Mouse (Mus musculus) heart, adult 2 months (tissue): ENCODE measurements at regions not wholly inside any gene's neighbourhood (a gene's known extent, or its start where the extent isn't known, plus 50 kb on each side); places are given as distances from the start of the nearest gene placed in this dataset.
A peak's percentile ranks its signal among the peaks of the same experiment; 100 is the strongest.

Experiments used
- DNase-seq, 2 experiments: peaks; one replicate each; pipeline ENCODE4 v3.0.0; 2021
- H3K27ac ChIP-seq: fragments of 200-600 bp; 2 replicates; pipeline ENCODE4 v1.8.1; 2022
- H3K27me3 ChIP-seq: fragments of 200-500 bp; 2 replicates; pipeline ENCODE4 v1.6.1; 2012; ENCODE audit warnings: mild to moderate bottlenecking, low read length, inconsistent platforms, mixed read lengths; ENCODE audit not compliant: control insufficient read depth, insufficient read depth
- H3K36me3 ChIP-seq: fragments of 200-500 bp; 2 replicates; pipeline ENCODE4 v1.6.1; 2012; ENCODE audit warnings: low read length, inconsistent platforms; ENCODE audit not compliant: control insufficient read depth, insufficient read depth
- H3K4me1 ChIP-seq: fragments of 200-500 bp; 2 replicates; pipeline ENCODE4 v1.6.1; 2011; ENCODE audit warnings: low read length; ENCODE audit not compliant: control insufficient read depth, insufficient read depth
- H3K4me3 ChIP-seq: fragments of 200-600 bp; 2 replicates; pipeline ENCODE4 v1.8.1; 2022
- H3K79me2 ChIP-seq: fragments of 200-500 bp; replicated peaks from 2 replicates; pipeline ENCODE4 v1.6.1; 2012; ENCODE audit warnings: mild to moderate bottlenecking, inconsistent platforms, low read length, moderate library complexity, mixed read lengths; ENCODE audit not compliant: control insufficient read depth, insufficient read depth
- H3K9ac ChIP-seq: fragments of 200-500 bp; 2 replicates; pipeline ENCODE4 v1.6.1; 2012; ENCODE audit warnings: low read depth, mild to moderate bottlenecking, control low read depth, inconsistent platforms, low read length, mixed read lengths
- CTCF ChIP-seq: fragments of 200-600 bp; IDR thresholded peaks from 2 replicates; pipeline ENCODE4 v1.8.1; 2022; ENCODE audit warnings: antibody characterized with exemption, mild to moderate bottlenecking, moderate library complexity
- EP300 ChIP-seq: fragments of 200-500 bp; IDR thresholded peaks from 2 replicates; pipeline ENCODE4 v1.6.1; 2011; ENCODE audit warnings: low read depth, low read length, control low read depth; ENCODE audit not compliant: insufficient read depth
- POLR2A ChIP-seq: fragments of 200-500 bp; IDR thresholded peaks from 2 replicates; pipeline ENCODE4 v1.6.1; 2011; ENCODE audit warnings: mild to moderate bottlenecking, low read depth, low read length, control low read depth; ENCODE audit not compliant: insufficient read depth
- WGBS: fragments of 180-500 bp; shearing (Covaris S2); methylation state at CpG from one replicate; pipeline ENCODE4 v1.1.7; 2018; 5-methylcytosine and 5-hydroxymethylcytosine counted together
- intact Hi-C: fragments of 180-260 bp; cut with DNase I; formaldehyde crosslinking; loops from one replicate; pipeline ENCODE4 v1.15.1; 2025

DNA sequence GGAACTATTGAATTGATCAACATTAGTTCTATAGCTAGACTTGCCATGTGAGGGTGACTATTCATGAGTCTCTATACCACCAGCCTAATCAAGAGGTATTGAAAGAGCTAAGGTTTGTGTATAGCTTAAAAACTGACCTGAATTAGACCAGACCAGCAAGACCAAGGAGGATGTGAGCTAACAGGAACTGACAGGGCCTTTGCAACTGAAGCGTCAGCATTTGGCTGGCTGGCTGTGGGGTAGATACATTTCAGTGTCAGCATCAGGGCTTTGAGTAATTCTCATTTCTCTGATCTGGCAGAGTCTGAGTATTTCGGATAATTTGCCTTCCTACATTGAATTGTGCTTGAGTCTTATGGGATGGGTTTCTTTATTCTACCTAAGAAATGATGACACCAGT, 152.8 kb upstream of the Zeb2 start:
- peak in 1 of 2 experiments; percentile 26 for DNase-seq
- H3K27me3 ChIP-seq, result no peaks in the 10 kb centered on the region
- no peak overlapping the region for H3K9ac ChIP-seq
- 80% methylated on average over 2 of the region's 2 CpGs for WGBS
- H3K36me3 ChIP-seq, result no peaks in the 10 kb centered on the region
- H3K27ac ChIP-seq, result no peak overlapping the region
- H3K4me1 ChIP-seq, result peaks cover 2% of the 10 kb centered on the region; the same call in 1 of the 2 replicates
- TF ChIP-seq CTCF, result no peak
- TF ChIP-seq EP300, result no peak
- no peak for TF ChIP-seq POLR2A
- no peak overlapping the region for H3K4me3 ChIP-seq
- intact Hi-C loops, result no loop called here
- H3K79me2 ChIP-seq, result no peaks in the 10 kb centered on the region

DNA sequence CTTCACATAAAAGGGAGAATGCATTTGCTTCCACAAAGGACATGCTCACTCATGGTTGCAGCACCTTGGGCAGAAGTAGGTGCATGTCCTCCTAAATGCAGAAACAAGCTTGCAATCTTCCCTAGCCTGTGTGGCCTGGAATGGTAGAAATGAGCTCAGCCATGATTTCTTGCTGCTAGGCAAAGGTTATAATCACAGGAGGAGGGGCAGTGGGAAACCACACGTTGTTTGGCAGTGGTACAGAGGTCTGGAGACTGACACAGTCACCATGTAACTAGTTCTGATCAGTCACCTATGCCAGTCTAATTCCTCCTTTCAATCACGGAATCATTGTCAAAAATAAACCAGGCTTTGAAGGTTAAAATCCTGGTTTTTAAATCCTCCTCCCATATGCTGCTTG, 148.6 kb upstream of the Zeb2 start:
- 20% methylated on average over 2 of the region's 2 CpGs for WGBS
- Histone ChIP-seq H3K4me3 (no peak overlapping the region), H3K27ac (no peak overlapping the region), H3K36me3 (no peaks in the 10 kb centered on the region), H3K9ac (no peak overlapping the region), H3K27me3 (no peaks in the 10 kb centered on the region), H3K4me1 (peaks cover 2% of the 10 kb centered on the region; the same call in 1 of the 2 replicates), H3K79me2 (no peaks in the 10 kb centered on the region)
- no peak for TF ChIP-seq EP300
- no peak for DNase-seq
- intact Hi-C loops, result no loop called here

DNA sequence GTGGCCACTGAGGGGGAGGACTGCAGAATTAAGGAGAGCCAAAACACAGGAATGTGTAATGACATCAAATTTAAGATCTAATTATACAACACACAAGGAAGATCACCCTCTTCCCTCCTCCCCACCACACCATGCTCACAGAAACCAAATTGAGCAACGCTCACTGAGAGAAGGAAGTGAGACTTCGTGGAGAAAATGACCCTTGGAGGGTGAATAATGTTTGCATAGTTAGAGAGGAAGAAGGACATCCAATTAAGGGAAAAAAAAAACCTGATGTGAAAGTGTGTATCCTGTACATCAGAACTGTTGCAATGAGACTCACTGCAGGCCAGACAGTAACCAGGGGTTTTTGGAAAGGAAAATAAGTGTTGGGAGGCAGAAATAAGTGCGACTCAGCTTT, 144.8 kb upstream of the Zeb2 start:
- WGBS, result 61% methylated on average over 3 of the region's 3 CpGs
- intact Hi-C loops, result no loop called here
- Histone ChIP-seq H3K27ac (no peak overlapping the region; the same call in 1 of the 2 replicates), H3K36me3 (no peaks in the 10 kb centered on the region), H3K9ac (no peak overlapping the region), H3K4me3 (no peak overlapping the region), H3K27me3 (no peaks in the 10 kb centered on the region), H3K4me1 (peaks cover 2% of the 10 kb centered on the region; the same call in 1 of the 2 replicates), H3K79me2 (no peaks in the 10 kb centered on the region)
- TF ChIP-seq CTCF, result no peak
- TF ChIP-seq POLR2A, result no peak
- TF ChIP-seq EP300, result no peak
- no peak for DNase-seq

DNA sequence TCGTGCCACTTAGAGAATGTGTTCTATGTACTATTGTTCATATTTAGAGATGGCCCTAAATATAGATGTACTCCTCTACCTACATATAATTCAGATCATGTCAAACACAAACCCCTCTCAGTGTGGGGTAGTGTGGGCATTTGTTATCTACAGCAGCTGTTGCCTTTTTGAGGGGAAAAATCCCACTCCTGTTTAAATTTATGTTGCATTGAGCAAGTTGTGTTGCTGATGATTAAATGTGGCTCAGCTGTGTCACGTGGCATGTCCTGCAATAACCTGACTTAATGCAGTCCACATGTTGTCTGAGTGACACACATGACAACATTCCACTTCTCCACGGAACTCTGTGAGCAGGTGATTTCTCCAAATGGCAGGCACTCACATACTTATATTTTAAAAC, 141.7 kb upstream of the Zeb2 start:
- Histone ChIP-seq H3K27ac (no peak overlapping the region), H3K4me3 (no peak overlapping the region), H3K79me2 (no peaks in the 10 kb centered on the region), H3K36me3 (no peaks in the 10 kb centered on the region), H3K4me1 (no peaks in the 10 kb centered on the region), H3K9ac (no peak overlapping the region), H3K27me3 (no peaks in the 10 kb centered on the region)
- no peak for DNase-seq
- no peak for TF ChIP-seq POLR2A
- TF ChIP-seq CTCF, result no peak
- WGBS, result 74% methylated on average over 3 of the region's 3 CpGs
- intact Hi-C loops, result no loop called here

DNA sequence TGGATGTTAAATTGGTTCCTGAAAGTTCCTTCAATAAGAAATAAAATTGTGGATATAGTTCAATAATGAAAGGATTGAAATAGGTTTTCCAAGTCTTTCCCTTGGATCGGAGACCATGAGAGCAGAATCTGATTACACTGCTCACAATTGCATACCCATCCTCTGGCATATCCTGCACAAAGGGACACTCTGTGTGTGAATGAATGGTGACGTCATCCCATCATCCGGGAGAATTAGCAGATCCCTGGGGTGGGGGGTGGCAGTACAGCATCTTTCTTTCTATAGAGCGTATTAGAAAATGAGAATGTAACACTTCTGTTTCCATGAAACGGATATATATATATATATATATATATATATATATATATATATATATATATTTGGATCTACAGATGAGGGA, 139.2 kb upstream of the Zeb2 start:
- Histone ChIP-seq H3K79me2 (no peaks in the 10 kb centered on the region), H3K36me3 (peaks cover 2% of the 10 kb centered on the region), H3K4me1 (no peaks in the 10 kb centered on the region), H3K4me3 (no peak overlapping the region), H3K27ac (no peak overlapping the region), H3K27me3 (no peaks in the 10 kb centered on the region), H3K9ac (no peak overlapping the region)
- intact Hi-C loops, result no loop called here
- WGBS, result 69% methylated on average over 5 of the region's 5 CpGs
- TF ChIP-seq EP300 (no peak), CTCF (no peak), POLR2A (no peak)
- DNase-seq, result no peak

DNA sequence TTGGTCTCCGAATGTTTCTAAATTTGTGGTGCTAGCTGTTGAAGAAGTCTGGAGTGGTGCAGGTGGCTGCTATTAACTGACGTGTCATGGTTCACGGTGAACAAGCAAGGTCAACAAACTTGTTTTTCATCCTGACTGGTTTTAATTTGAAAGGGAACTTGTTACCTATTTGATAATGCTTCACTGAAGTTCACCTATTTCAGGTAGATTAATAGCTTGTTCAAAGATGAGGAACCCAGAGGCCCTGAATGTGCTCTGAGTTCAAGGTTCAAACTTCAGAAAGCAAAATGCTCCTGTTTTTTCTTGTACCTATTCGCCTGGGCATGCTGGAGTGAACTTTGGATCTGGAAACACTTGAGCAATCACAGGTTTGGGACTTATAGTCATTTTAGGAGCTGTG, 136.7 kb upstream of the Zeb2 start:
- intact Hi-C loops, result no loop called here
- no peaks in the 10 kb centered on the region for H3K4me1 ChIP-seq
- no peak overlapping the region for H3K4me3 ChIP-seq
- no peaks in the 10 kb centered on the region for H3K79me2 ChIP-seq
- 63% methylated on average over 4 of the region's 4 CpGs for WGBS
- H3K27ac ChIP-seq, result peak overlapping the region; percentile 40; the same call in 1 of the 2 replicates
- H3K27me3 ChIP-seq, result no peaks in the 10 kb centered on the region
- no peak overlapping the region for H3K9ac ChIP-seq
- no peak for TF ChIP-seq POLR2A
- peaks cover 2% of the 10 kb centered on the region for H3K36me3 ChIP-seq
- no peak for DNase-seq

DNA sequence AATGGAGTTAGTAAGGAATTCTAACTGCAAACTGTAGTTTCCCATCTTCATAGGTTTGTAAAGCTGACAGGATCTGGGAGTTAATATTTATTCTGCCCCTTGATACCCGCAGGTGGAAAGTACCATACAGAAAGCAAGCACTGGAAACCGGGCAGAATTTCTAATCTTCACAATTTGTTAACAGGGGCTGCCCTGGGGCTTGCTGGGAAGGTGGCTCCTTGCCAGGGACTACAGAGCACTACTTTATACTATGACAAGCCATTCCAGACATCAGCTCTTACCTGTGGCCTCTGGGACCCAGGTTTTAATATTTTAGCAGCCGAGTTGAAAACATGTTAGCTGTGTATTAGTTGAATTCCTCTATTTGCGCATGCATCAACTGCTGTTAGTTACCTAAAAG, 135.1 kb upstream of the Zeb2 start:
- Histone ChIP-seq H3K9ac (no peak overlapping the region), H3K27me3 (no peaks in the 10 kb centered on the region), H3K27ac (peak overlapping the region; percentile 61), H3K4me1 (no peaks in the 10 kb centered on the region), H3K36me3 (peaks cover 2% of the 10 kb centered on the region), H3K4me3 (no peak overlapping the region), H3K79me2 (no peaks in the 10 kb centered on the region)
- no peak for DNase-seq
- intact Hi-C loops, result no loop called here
- 71% methylated on average over 4 of the region's 4 CpGs for WGBS
- no peak for TF ChIP-seq EP300
- no peak for TF ChIP-seq CTCF
- TF ChIP-seq POLR2A, result no peak
